Mouse (Mus musculus): ENCODE results near the gene Sertad3. TPM values are rescaled to one million over a fixed set of nuclear protein-coding genes. Genes with fewer than 3 reads are reported as not detected.
"Not testable (repeated sequence)": the region's sequence is repeated elsewhere in the genome, so short reads cannot be mapped to it uniquely, and the experiment has no call there.

Gene Sertad3
- polyA plus RNA-seq, 1 experiment, result 9.9 TPM

- Histone ChIP-seq H3K27me3 (ENCODE audit: control insufficient read depth) (no peaks in the 10 kb centered on the region), H3K36me3 (ENCODE audit: control insufficient read depth) (peaks cover 32% of the 10 kb centered on the region), H3K4me1 (ENCODE audit: control insufficient read depth) (peaks cover 83% of the 10 kb centered on the region), H3K9me3 (ENCODE audit: control insufficient read depth, low read length) (no peaks in the 10 kb centered on the region), H3K4me3 (replicated peaks) (peak within 1 kb of the TSS; percentile 89)
- TF ChIP-seq GATA1 (IDR thresholded peaks at IDR 0.05; ENCODE audit: low read length) (no peak), TAL1 (IDR thresholded peaks at IDR 0.05; ENCODE audit: low read length) (no peak)
Measured at GRCm38 (mm10) chr7:27486770-27487697, 13.5 kb downstream of the Sertad3 start, which contains the start of gene Sertad1. Gene Sertad1 (plus strand): TSS chr7:27486910.

- Histone ChIP-seq H3K36me3 (ENCODE audit: control insufficient read depth) (peaks cover 35% of the 10 kb centered on the region), H3K4me3 (replicated peaks) (peak overlapping the region; percentile 89), H3K4me1 (ENCODE audit: control insufficient read depth) (peaks cover 83% of the 10 kb centered on the region), H3K27me3 (ENCODE audit: control insufficient read depth) (no peaks in the 10 kb centered on the region), H3K9me3 (ENCODE audit: control insufficient read depth, low read length) (no peaks in the 10 kb centered on the region)
- no peak for TF ChIP-seq GATA1 (IDR thresholded peaks at IDR 0.05; ENCODE audit: low read length)
- no peak for TF ChIP-seq TAL1 (IDR thresholded peaks at IDR 0.05; ENCODE audit: low read length)
Measured at GRCm38 (mm10) chr7:27487740-27488268, 14.2 kb downstream of the Sertad3 start.

- Histone ChIP-seq H3K9me3 (ENCODE audit: control insufficient read depth, low read length) (no peaks in the 10 kb centered on the region), H3K4me1 (ENCODE audit: control insufficient read depth) (peaks cover 82% of the 10 kb centered on the region), H3K4me3 (replicated peaks) (peak overlapping the region; percentile 76), H3K36me3 (ENCODE audit: control insufficient read depth) (peaks cover 33% of the 10 kb centered on the region), H3K27me3 (ENCODE audit: control insufficient read depth) (no peaks in the 10 kb centered on the region)
- TF ChIP-seq TAL1 (IDR thresholded peaks at IDR 0.05; ENCODE audit: low read length) (no peak), GATA1 (IDR thresholded peaks at IDR 0.05; ENCODE audit: low read length) (no peak)
Measured at GRCm38 (mm10) chr7:27489270-27489869, 15.8 kb downstream of the Sertad3 start.

GRCm38 (mm10) chr7:27490227-27490542, 16.6 kb downstream of the Sertad3 start:
- TF ChIP-seq TAL1 (IDR thresholded peaks at IDR 0.05; ENCODE audit: low read length) (no peak), GATA1 (IDR thresholded peaks at IDR 0.05; ENCODE audit: low read length) (no peak)
- Histone ChIP-seq H3K4me3 (replicated peaks) (peak overlapping the region; percentile 76), H3K4me1 (ENCODE audit: control insufficient read depth) (peaks cover 79% of the 10 kb centered on the region), H3K36me3 (ENCODE audit: control insufficient read depth) (peaks cover 33% of the 10 kb centered on the region), H3K9me3 (ENCODE audit: control insufficient read depth, low read length) (no peaks in the 10 kb centered on the region), H3K27me3 (ENCODE audit: control insufficient read depth) (no peaks in the 10 kb centered on the region)

GRCm38 (mm10) chr7:27490543-27491329, 17.2 kb downstream of the Sertad3 start:
- Histone ChIP-seq H3K27me3 (ENCODE audit: control insufficient read depth) (no peaks in the 10 kb centered on the region), H3K4me3 (replicated peaks) (peak overlapping the region; percentile 76), H3K4me1 (ENCODE audit: control insufficient read depth) (peaks cover 75% of the 10 kb centered on the region), H3K9me3 (ENCODE audit: control insufficient read depth, low read length) (no peaks in the 10 kb centered on the region), H3K36me3 (ENCODE audit: control insufficient read depth) (peaks cover 31% of the 10 kb centered on the region)
- TF ChIP-seq GATA1 (IDR thresholded peaks at IDR 0.05; ENCODE audit: low read length) (no peak), TAL1 (IDR thresholded peaks at IDR 0.05; ENCODE audit: low read length) (no peak)

GRCm38 (mm10) chr7:27491856-27492255, 18.3 kb downstream of the Sertad3 start:
- TF ChIP-seq TAL1 (IDR thresholded peaks at IDR 0.05; ENCODE audit: low read length) (no peak), GATA1 (IDR thresholded peaks at IDR 0.05; ENCODE audit: low read length) (no peak)
- H3K27me3 ChIP-seq (ENCODE audit: control insufficient read depth), result no peaks in the 10 kb centered on the region
- no peaks in the 10 kb centered on the region for H3K9me3 ChIP-seq (ENCODE audit: control insufficient read depth, low read length)
- H3K36me3 ChIP-seq (ENCODE audit: control insufficient read depth), result peaks cover 31% of the 10 kb centered on the region
- H3K4me1 ChIP-seq (ENCODE audit: control insufficient read depth), result peaks cover 75% of the 10 kb centered on the region
- H3K4me3 ChIP-seq (replicated peaks), result peak overlapping the region; percentile 76

GRCm38 (mm10) chr7:27493022-27493421, 19.5 kb downstream of the Sertad3 start:
- H3K4me1 ChIP-seq (ENCODE audit: control insufficient read depth), result peaks cover 82% of the 10 kb centered on the region
- H3K36me3 ChIP-seq (ENCODE audit: control insufficient read depth), result peaks cover 31% of the 10 kb centered on the region
- no peak for TF ChIP-seq TAL1 (IDR thresholded peaks at IDR 0.05; ENCODE audit: low read length)
- no peak for TF ChIP-seq GATA1 (IDR thresholded peaks at IDR 0.05; ENCODE audit: low read length)
- no peak overlapping the region for H3K4me3 ChIP-seq (replicated peaks)
- H3K9me3 ChIP-seq (ENCODE audit: control insufficient read depth, low read length), result no peaks in the 10 kb centered on the region
- no peaks in the 10 kb centered on the region for H3K27me3 ChIP-seq (ENCODE audit: control insufficient read depth)

GRCm38 (mm10) chr7:27493450-27493849, 19.9 kb downstream of the Sertad3 start:
- Histone ChIP-seq H3K4me3 (replicated peaks) (no peak overlapping the region), H3K9me3 (ENCODE audit: control insufficient read depth, low read length) (no peaks in the 10 kb centered on the region), H3K27me3 (ENCODE audit: control insufficient read depth) (no peaks in the 10 kb centered on the region), H3K36me3 (ENCODE audit: control insufficient read depth) (peaks cover 27% of the 10 kb centered on the region), H3K4me1 (ENCODE audit: control insufficient read depth) (peaks cover 79% of the 10 kb centered on the region)
- TF ChIP-seq GATA1 (IDR thresholded peaks at IDR 0.05; ENCODE audit: low read length), result no peak
- TF ChIP-seq TAL1 (IDR thresholded peaks at IDR 0.05; ENCODE audit: low read length), result no peak

- not testable (repeated sequence) for H3K4me3 ChIP-seq (replicated peaks); H3K9me3 ChIP-seq (ENCODE audit: control insufficient read depth, low read length); H3K27me3 ChIP-seq (ENCODE audit: control insufficient read depth)
- Histone ChIP-seq H3K4me1 (ENCODE audit: control insufficient read depth) (peaks cover 66% of the 10 kb centered on the region), H3K36me3 (ENCODE audit: control insufficient read depth) (peaks cover 14% of the 10 kb centered on the region)
Measured at GRCm38 (mm10) chr7:27494659-27495367, 21.2 kb downstream of the Sertad3 start.

Data from erythroblast, embryonic 14.5 days (primary cell).